Mouse (Mus musculus) heart, postnatal 0 days (tissue): ENCODE measurements at regions not wholly inside any gene's neighbourhood (a gene's known extent, or its start where the extent isn't known, plus 50 kb on each side); places are given as distances from the start of the nearest gene placed in this dataset.

Experiments used
- CTCF ChIP-seq: IDR thresholded peaks from 2 replicates; pipeline ENCODE4 v1.5.1; 2016; ENCODE audit warnings: antibody characterized with exemption, control low read depth, low read depth
- EP300 ChIP-seq: IDR thresholded peaks from 2 replicates; pipeline ENCODE4 v1.6.1; 2016; ENCODE audit warnings: antibody characterized with exemption, low read depth

- no peak for TF ChIP-seq CTCF
- no peak for TF ChIP-seq EP300
Observed at GRCm38 (mm10) chr12:15932067-15932466, 115.3 kb upstream of the Trib2 start.
